Mouse (Mus musculus): ENCODE data around the gene St6galnac5. TPM values are rescaled to one million over a fixed set of nuclear protein-coding genes. Genes with fewer than 3 reads are reported as not detected.

The St6galnac5 gene
- polyA plus RNA-seq, 1 experiment from 2014 or later: 20.6 TPM

- H3K9ac ChIP-seq (replicated peaks; ENCODE audit: low read length): no peak overlapping the region
- no peaks in the 10 kb centered on the region for H3K36me3 ChIP-seq (ENCODE audit: control insufficient read depth, insufficient read depth, low read length)
- ATAC-seq (ENCODE audit: low FRiP score, low TSS enrichment) (no peak), DNase-seq (no peak)
- H3K4me1 ChIP-seq (ENCODE audit: control insufficient read depth, insufficient read depth, low read length): peaks cover 3% of the 10 kb centered on the region; the same call in 1 of the 2 replicates
- no peak overlapping the region for H3K27ac ChIP-seq (replicated peaks; ENCODE audit: low read depth, low read length)
- WGBS: 44% methylated on average over 10 of the region's 10 CpGs
- no peaks in the 10 kb centered on the region for H3K9me3 ChIP-seq (ENCODE audit: control insufficient read depth, low read length)
- no peak overlapping the region for H3K4me3 ChIP-seq (replicated peaks; ENCODE audit: low read depth, low read length)
- no peaks in the 10 kb centered on the region for H3K27me3 ChIP-seq (ENCODE audit: control insufficient read depth, insufficient read depth, low read length)
- H3K4me2 ChIP-seq (ENCODE audit: low read length): no peak overlapping the region
Measured at GRCm38 (mm10) chr3:152856095-152856494, 126.0 kb downstream of the St6galnac5 start.

GRCm38 (mm10) chr3:152855006-152855614 is 126.9 kb downstream of the St6galnac5 start:
- no peaks in the 10 kb centered on the region for H3K9me3 ChIP-seq (ENCODE audit: control insufficient read depth, low read length)
- H3K4me1 ChIP-seq (ENCODE audit: control insufficient read depth, insufficient read depth, low read length): peaks cover 3% of the 10 kb centered on the region; the same call in 1 of the 2 replicates
- 0 out of 2 replicates have a peak overlapping the region, but pooled peaks have one; percentile 26 for H3K27ac ChIP-seq (replicated peaks; ENCODE audit: low read depth, low read length)
- 39% methylated on average over 12 of the region's 12 CpGs for WGBS
- H3K4me2 ChIP-seq (ENCODE audit: low read length): no peak overlapping the region
- H3K9ac ChIP-seq (replicated peaks; ENCODE audit: low read length): no peak overlapping the region
- no peak overlapping the region for H3K4me3 ChIP-seq (replicated peaks; ENCODE audit: low read depth, low read length)
- ATAC-seq (ENCODE audit: low FRiP score, low TSS enrichment) (no peak), DNase-seq (peak; percentile 35)
- H3K36me3 ChIP-seq (ENCODE audit: control insufficient read depth, insufficient read depth, low read length): no peaks in the 10 kb centered on the region
- H3K27me3 ChIP-seq (ENCODE audit: control insufficient read depth, insufficient read depth, low read length): no peaks in the 10 kb centered on the region

- H3K27ac ChIP-seq (replicated peaks; ENCODE audit: low read depth, low read length): no peak overlapping the region
- H3K4me1 ChIP-seq (ENCODE audit: control insufficient read depth, insufficient read depth, low read length): 0 out of 2 replicates have a peak, but pooled peaks cover 3% of the 10 kb centered on the region
- H3K4me2 ChIP-seq (ENCODE audit: low read length): no peak overlapping the region
- no peak for DNase-seq
- H3K9ac ChIP-seq (replicated peaks; ENCODE audit: low read length): no peak overlapping the region
- ATAC-seq (ENCODE audit: low FRiP score, low TSS enrichment): no peak
- H3K9me3 ChIP-seq (ENCODE audit: control insufficient read depth, low read length): no peaks in the 10 kb centered on the region
- peaks cover 3% of the 10 kb centered on the region; the same call in 1 of the 2 replicates for H3K36me3 ChIP-seq (ENCODE audit: control insufficient read depth, insufficient read depth, low read length)
- no peak overlapping the region for H3K4me3 ChIP-seq (replicated peaks; ENCODE audit: low read depth, low read length)
- H3K27me3 ChIP-seq (ENCODE audit: control insufficient read depth, insufficient read depth, low read length): no peaks in the 10 kb centered on the region
Measured at GRCm38 (mm10) chr3:152843925-152844324, 138.1 kb downstream of the St6galnac5 start.

GRCm38 (mm10) chr3:152842648-152843047 is 139.4 kb downstream of the St6galnac5 start:
- WGBS: 57% methylated on average over 3 of the region's 3 CpGs
- DNase-seq: no peak
- ATAC-seq (ENCODE audit: low FRiP score, low TSS enrichment): no peak
- Histone ChIP-seq H3K9me3 (ENCODE audit: control insufficient read depth, low read length) (no peaks in the 10 kb centered on the region), H3K27ac (replicated peaks; ENCODE audit: low read depth, low read length) (no peak overlapping the region), H3K9ac (replicated peaks; ENCODE audit: low read length) (no peak overlapping the region), H3K4me3 (replicated peaks; ENCODE audit: low read depth, low read length) (no peak overlapping the region), H3K4me1 (ENCODE audit: control insufficient read depth, insufficient read depth, low read length) (0 out of 2 replicates have a peak, but pooled peaks cover 3% of the 10 kb centered on the region), H3K27me3 (ENCODE audit: control insufficient read depth, insufficient read depth, low read length) (no peaks in the 10 kb centered on the region), H3K36me3 (ENCODE audit: control insufficient read depth, insufficient read depth, low read length) (peaks cover 3% of the 10 kb centered on the region; the same call in 1 of the 2 replicates), H3K4me2 (ENCODE audit: low read length) (no peak overlapping the region)

GRCm38 (mm10) chr3:152841264-152841663 is 140.8 kb downstream of the St6galnac5 start:
- ATAC-seq (ENCODE audit: low FRiP score, low TSS enrichment): no peak
- Histone ChIP-seq H3K4me1 (ENCODE audit: control insufficient read depth, insufficient read depth, low read length) (0 out of 2 replicates have a peak, but pooled peaks cover 3% of the 10 kb centered on the region), H3K4me3 (replicated peaks; ENCODE audit: low read depth, low read length) (no peak overlapping the region), H3K9ac (replicated peaks; ENCODE audit: low read length) (no peak overlapping the region), H3K4me2 (ENCODE audit: low read length) (no peak overlapping the region), H3K9me3 (ENCODE audit: control insufficient read depth, low read length) (no peaks in the 10 kb centered on the region), H3K27ac (replicated peaks; ENCODE audit: low read depth, low read length) (peak overlapping the region; percentile 15; the same call in 1 of the 2 replicates), H3K27me3 (ENCODE audit: control insufficient read depth, insufficient read depth, low read length) (no peaks in the 10 kb centered on the region), H3K36me3 (ENCODE audit: control insufficient read depth, insufficient read depth, low read length) (peaks cover 3% of the 10 kb centered on the region; the same call in 1 of the 2 replicates)
- no peak for DNase-seq
- 79% methylated on average over 6 of the region's 6 CpGs for WGBS

GRCm38 (mm10) chr3:152837938-152838337 is 144.1 kb downstream of the St6galnac5 start:
- 89% methylated on average over 1 of the region's 1 CpGs for WGBS
- no peaks in the 10 kb centered on the region for H3K9me3 ChIP-seq (ENCODE audit: control insufficient read depth, low read length)
- no peak for ATAC-seq (ENCODE audit: low FRiP score, low TSS enrichment)
- no peaks in the 10 kb centered on the region for H3K27me3 ChIP-seq (ENCODE audit: control insufficient read depth, insufficient read depth, low read length)
- no peak overlapping the region for H3K9ac ChIP-seq (replicated peaks; ENCODE audit: low read length)
- H3K36me3 ChIP-seq (ENCODE audit: control insufficient read depth, insufficient read depth, low read length): no peaks in the 10 kb centered on the region
- DNase-seq: no peak
- H3K4me2 ChIP-seq (ENCODE audit: low read length): no peak overlapping the region
- no peak overlapping the region for H3K27ac ChIP-seq (replicated peaks; ENCODE audit: low read depth, low read length)
- 0 out of 2 replicates have a peak, but pooled peaks cover 3% of the 10 kb centered on the region for H3K4me1 ChIP-seq (ENCODE audit: control insufficient read depth, insufficient read depth, low read length)
- no peak overlapping the region for H3K4me3 ChIP-seq (replicated peaks; ENCODE audit: low read depth, low read length)

GRCm38 (mm10) chr3:152837407-152837806 is 144.6 kb downstream of the St6galnac5 start:
- Histone ChIP-seq H3K4me2 (ENCODE audit: low read length) (no peak overlapping the region), H3K4me3 (replicated peaks; ENCODE audit: low read depth, low read length) (no peak overlapping the region), H3K9me3 (ENCODE audit: control insufficient read depth, low read length) (no peaks in the 10 kb centered on the region), H3K36me3 (ENCODE audit: control insufficient read depth, insufficient read depth, low read length) (no peaks in the 10 kb centered on the region), H3K27ac (replicated peaks; ENCODE audit: low read depth, low read length) (no peak overlapping the region), H3K27me3 (ENCODE audit: control insufficient read depth, insufficient read depth, low read length) (no peaks in the 10 kb centered on the region), H3K9ac (replicated peaks; ENCODE audit: low read length) (no peak overlapping the region), H3K4me1 (ENCODE audit: control insufficient read depth, insufficient read depth, low read length) (0 out of 2 replicates have a peak, but pooled peaks cover 3% of the 10 kb centered on the region)
- DNase-seq (no peak), ATAC-seq (ENCODE audit: low FRiP score, low TSS enrichment) (no peak)
- WGBS: 80% methylated on average over 2 of the region's 2 CpGs

- Histone ChIP-seq H3K4me1 (ENCODE audit: control insufficient read depth, insufficient read depth, low read length) (no peaks in the 10 kb centered on the region), H3K4me2 (ENCODE audit: low read length) (no peak overlapping the region), H3K27me3 (ENCODE audit: control insufficient read depth, insufficient read depth, low read length) (no peaks in the 10 kb centered on the region), H3K9me3 (ENCODE audit: control insufficient read depth, low read length) (no peaks in the 10 kb centered on the region), H3K27ac (replicated peaks; ENCODE audit: low read depth, low read length) (no peak overlapping the region), H3K4me3 (replicated peaks; ENCODE audit: low read depth, low read length) (no peak overlapping the region), H3K36me3 (ENCODE audit: control insufficient read depth, insufficient read depth, low read length) (no peaks in the 10 kb centered on the region), H3K9ac (replicated peaks; ENCODE audit: low read length) (no peak overlapping the region)
- WGBS: 88% methylated on average over 4 of the region's 4 CpGs
- ATAC-seq (ENCODE audit: low FRiP score, low TSS enrichment): no peak
- DNase-seq: no peak
Measured at GRCm38 (mm10) chr3:152832436-152832835, 149.6 kb downstream of the St6galnac5 start.

GRCm38 (mm10) chr3:152831974-152832373 is 150.1 kb downstream of the St6galnac5 start:
- Histone ChIP-seq H3K4me1 (ENCODE audit: control insufficient read depth, insufficient read depth, low read length) (no peaks in the 10 kb centered on the region), H3K4me2 (ENCODE audit: low read length) (no peak overlapping the region), H3K36me3 (ENCODE audit: control insufficient read depth, insufficient read depth, low read length) (no peaks in the 10 kb centered on the region), H3K27me3 (ENCODE audit: control insufficient read depth, insufficient read depth, low read length) (no peaks in the 10 kb centered on the region), H3K9ac (replicated peaks; ENCODE audit: low read length) (no peak overlapping the region), H3K27ac (replicated peaks; ENCODE audit: low read depth, low read length) (no peak overlapping the region), H3K9me3 (ENCODE audit: control insufficient read depth, low read length) (no peaks in the 10 kb centered on the region), H3K4me3 (replicated peaks; ENCODE audit: low read depth, low read length) (no peak overlapping the region)
- WGBS: 88% methylated on average over 9 of the region's 9 CpGs
- no peak for DNase-seq
- no peak for ATAC-seq (ENCODE audit: low FRiP score, low TSS enrichment)
